Mouse (Mus musculus) megakaryocyte, embryonic 14.5 days (primary cell): Measurements from ENCODE around the gene Pitpnc1. TPM values are rescaled to one million over a fixed set of nuclear protein-coding genes. Genes with fewer than 3 reads are reported as not detected.

ENCODE experiments used
- H3K27me3 ChIP-seq: replicated peaks from 2 replicates; pipeline ENCODE3; 2012; ENCODE audit warnings: inconsistent platforms
- H3K36me3 ChIP-seq: replicated peaks from 2 replicates; pipeline ENCODE3; 2012; ENCODE audit warnings: low read length, inconsistent platforms, mixed read lengths
- H3K4me1 ChIP-seq: 2 replicates; pipeline ENCODE4 v1.6.1; 2012; ENCODE audit warnings: inconsistent platforms
- H3K4me3 ChIP-seq: replicated peaks from 2 replicates; pipeline ENCODE3; 2012; ENCODE audit warnings: moderate library complexity, mild to moderate bottlenecking, inconsistent platforms
- H3K9me3 ChIP-seq: 2 replicates; pipeline ENCODE4 v1.6.1; 2012; ENCODE audit warnings: inconsistent platforms
- FLI1 ChIP-seq: IDR thresholded peaks from 2 replicates; pipeline ENCODE4 v1.6.1; 2012; ENCODE audit warnings: low read length, inconsistent platforms, mixed read lengths
- GATA1 ChIP-seq: IDR thresholded peaks from 3 replicates; pipeline ENCODE4 v1.6.1; 2012; ENCODE audit warnings: mixed read lengths, low read length, inconsistent platforms, borderline replicate concordance
- polyA plus RNA-seq: library from polyadenylated mRNA; stranded (reverse); fragments of >175 nt; gene quantifications from 2 replicates; pipeline ENCODE4 v1.2.3, GENCODE M21; 2012; ENCODE audit warnings: low replicate concordance; ENCODE audit not compliant: insufficient read depth

Pitpnc1 gene
- polyA plus RNA-seq, 1 experiment: 5.1 TPM

GRCm38 (mm10) chr11:107259428-107259827 is 211.1 kb downstream of the Pitpnc1 start:
- Histone ChIP-seq H3K4me1 (peaks cover 14% of the 10 kb centered on the region), H3K36me3 (peaks cover 70% of the 10 kb centered on the region), H3K9me3 (no peaks in the 10 kb centered on the region), H3K27me3 (no peaks in the 10 kb centered on the region), H3K4me3 (no peak overlapping the region)
- TF ChIP-seq FLI1 (no peak), GATA1 (no peak)

- H3K9me3 ChIP-seq: peaks cover 4% of the 10 kb centered on the region; the same call in 1 of the 2 replicates
- H3K4me1 ChIP-seq: peaks cover 8% of the 10 kb centered on the region
- H3K27me3 ChIP-seq: no peaks in the 10 kb centered on the region
- peaks cover 81% of the 10 kb centered on the region for H3K36me3 ChIP-seq
- TF ChIP-seq FLI1 (no peak), GATA1 (no peak)
- H3K4me3 ChIP-seq: peak overlapping the region; percentile 10
Measured at GRCm38 (mm10) chr11:107255185-107255584, 215.3 kb downstream of the Pitpnc1 start.

GRCm38 (mm10) chr11:107254181-107254580 is 216.3 kb downstream of the Pitpnc1 start:
- H3K36me3 ChIP-seq: peaks cover 83% of the 10 kb centered on the region
- peaks cover 4% of the 10 kb centered on the region; the same call in 1 of the 2 replicates for H3K9me3 ChIP-seq
- no peaks in the 10 kb centered on the region for H3K27me3 ChIP-seq
- peaks cover 7% of the 10 kb centered on the region for H3K4me1 ChIP-seq
- TF ChIP-seq GATA1: no peak
- TF ChIP-seq FLI1: no peak
- H3K4me3 ChIP-seq: no peak overlapping the region

- Histone ChIP-seq H3K4me1 (no peaks in the 10 kb centered on the region), H3K27me3 (no peaks in the 10 kb centered on the region), H3K9me3 (peaks cover 4% of the 10 kb centered on the region; the same call in 1 of the 2 replicates), H3K4me3 (no peak overlapping the region), H3K36me3 (peaks cover 89% of the 10 kb centered on the region)
- TF ChIP-seq GATA1 (no peak), FLI1 (no peak)
Measured at GRCm38 (mm10) chr11:107252026-107252425, 218.5 kb downstream of the Pitpnc1 start.

DNA sequence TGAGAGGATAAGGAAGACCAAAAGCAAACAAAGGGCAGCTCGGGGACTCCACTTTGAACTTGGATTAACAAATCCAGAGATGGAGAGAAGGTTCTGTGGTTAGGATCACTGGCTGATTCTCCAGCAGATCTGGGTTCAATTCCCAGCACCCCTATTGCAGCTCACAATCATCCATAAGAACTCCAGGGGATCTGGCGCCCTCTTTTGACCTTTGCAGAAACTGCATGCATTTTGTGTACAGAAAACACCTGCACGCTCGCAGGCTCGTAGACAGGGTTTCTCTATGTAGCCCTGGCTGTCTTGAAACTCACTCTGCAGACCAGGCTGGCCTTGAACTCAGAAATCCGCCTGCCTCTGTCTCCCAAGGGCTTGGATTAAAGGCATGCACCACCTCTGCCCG is 219.0 kb downstream of the Pitpnc1 start:
- Histone ChIP-seq H3K9me3 (peaks cover 4% of the 10 kb centered on the region; the same call in 1 of the 2 replicates), H3K4me3 (no peak overlapping the region), H3K36me3 (peaks cover 91% of the 10 kb centered on the region), H3K4me1 (no peaks in the 10 kb centered on the region), H3K27me3 (no peaks in the 10 kb centered on the region)
- TF ChIP-seq GATA1: no peak
- no peak for TF ChIP-seq FLI1

DNA sequence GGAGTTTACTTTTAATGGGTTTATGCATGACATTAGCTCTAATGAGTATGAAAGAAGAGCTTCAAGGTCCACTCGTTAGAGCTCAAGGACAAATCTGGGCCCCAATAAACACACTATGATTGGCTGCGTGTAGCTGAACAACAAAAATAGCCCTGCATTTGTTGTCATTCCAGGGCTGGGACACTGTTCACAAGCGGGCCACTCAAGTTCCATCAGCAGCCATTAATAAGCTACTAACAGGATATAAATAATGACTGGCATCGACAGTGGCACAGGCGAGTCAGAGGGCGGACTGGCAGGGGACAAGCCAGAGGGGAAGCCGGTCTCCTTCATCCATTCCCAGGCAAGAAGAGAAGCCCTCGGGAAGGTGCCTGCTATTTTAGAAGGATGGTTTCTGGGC is 219.6 kb downstream of the Pitpnc1 start:
- Histone ChIP-seq H3K36me3 (peaks cover 92% of the 10 kb centered on the region), H3K4me3 (no peak overlapping the region), H3K4me1 (no peaks in the 10 kb centered on the region), H3K27me3 (no peaks in the 10 kb centered on the region), H3K9me3 (peaks cover 7% of the 10 kb centered on the region; the same call in 1 of the 2 replicates)
- TF ChIP-seq GATA1 (no peak), FLI1 (no peak)

- no peak overlapping the region for H3K4me3 ChIP-seq
- H3K36me3 ChIP-seq: peaks cover 91% of the 10 kb centered on the region
- peaks cover 12% of the 10 kb centered on the region; the same call in 1 of the 2 replicates for H3K9me3 ChIP-seq
- no peaks in the 10 kb centered on the region for H3K4me1 ChIP-seq
- H3K27me3 ChIP-seq: no peaks in the 10 kb centered on the region
- TF ChIP-seq GATA1: no peak
- TF ChIP-seq FLI1: no peak
Measured at GRCm38 (mm10) chr11:107248753-107249152, 221.7 kb downstream of the Pitpnc1 start.

DNA sequence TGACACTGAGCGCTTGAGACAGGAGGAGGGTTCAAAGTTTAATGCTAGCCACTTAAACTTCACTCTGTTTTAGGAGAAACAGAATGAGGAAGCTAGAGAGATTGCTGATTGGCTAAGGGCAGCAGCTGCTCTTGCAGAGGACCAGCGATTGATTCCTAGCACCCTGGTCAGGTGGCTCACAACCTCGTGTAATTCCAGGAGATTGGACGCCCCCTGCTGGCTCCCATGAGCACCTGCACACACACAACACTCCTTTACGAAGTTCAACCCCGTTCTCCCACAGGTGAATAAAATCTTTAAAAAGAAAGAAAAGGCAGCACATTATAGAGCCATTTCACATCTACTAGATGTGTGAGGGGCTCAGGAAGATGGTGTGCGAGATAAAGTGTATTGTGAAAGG is 224.8 kb downstream of the Pitpnc1 start:
- H3K4me3 ChIP-seq: no peak overlapping the region
- no peak for TF ChIP-seq FLI1
- TF ChIP-seq GATA1: no peak
- H3K4me1 ChIP-seq: no peaks in the 10 kb centered on the region
- peaks cover 8% of the 10 kb centered on the region; the same call in 1 of the 2 replicates for H3K9me3 ChIP-seq
- no peaks in the 10 kb centered on the region for H3K27me3 ChIP-seq
- H3K36me3 ChIP-seq: peaks cover 83% of the 10 kb centered on the region

- TF ChIP-seq GATA1: no peak
- TF ChIP-seq FLI1: no peak
- Histone ChIP-seq H3K27me3 (no peaks in the 10 kb centered on the region), H3K4me1 (no peaks in the 10 kb centered on the region), H3K4me3 (no peak overlapping the region), H3K36me3 (peaks cover 81% of the 10 kb centered on the region), H3K9me3 (peaks cover 8% of the 10 kb centered on the region; the same call in 1 of the 2 replicates)
Measured at GRCm38 (mm10) chr11:107243126-107243525, 227.4 kb downstream of the Pitpnc1 start.

GRCm38 (mm10) chr11:107241678-107242077 is 228.8 kb downstream of the Pitpnc1 start:
- peaks cover 73% of the 10 kb centered on the region for H3K36me3 ChIP-seq
- H3K4me3 ChIP-seq: no peak overlapping the region
- TF ChIP-seq FLI1: no peak
- no peak for TF ChIP-seq GATA1
- H3K4me1 ChIP-seq: peaks cover 1% of the 10 kb centered on the region; the same call in 1 of the 2 replicates
- H3K27me3 ChIP-seq: no peaks in the 10 kb centered on the region
- peaks cover 8% of the 10 kb centered on the region; the same call in 1 of the 2 replicates for H3K9me3 ChIP-seq
